Mouse (Mus musculus) heart, adult 18-20 months (tissue): ENCODE results near the gene Gm21719. TPM values are rescaled to one million over a fixed set of nuclear protein-coding genes. Genes with fewer than 3 reads are reported as not detected.
"Not testable (repeated sequence)": the region's sequence is repeated elsewhere in the genome, so short reads cannot be mapped to it uniquely, and the experiment has no call there.

ENCODE experiments used
- DNase-seq, 2 experiments: peaks; one replicate each; pipeline ENCODE4 v3.0.0; 2021 to 2022; ENCODE audit warnings: mixed read lengths in 1 of 2
- long read RNA-seq, 2 experiments: library from polyadenylated mRNA; stranded (forward); transcript quantifications; one replicate each; pipeline ENCODE4 v2.0.0; 2021
- total RNA-seq, 2 experiments: library from RNA; stranded (reverse); gene quantifications; 2 replicates each; pipeline ENCODE4 v1.2.3; 2021

Gm21719 gene
- total RNA-seq, result not detected
- long read RNA-seq, experiment 1, result 0 reads
- long read RNA-seq, experiment 2, result 0 reads

- DNase-seq, result not testable (repeated sequence)
Measured at GRCm38 (mm10) chrY:6682772-6683171, at the start of gene Gm21719. Gene Gm21719, minus strand, starts transcription at chrY:6682872.

Other genes with a start within 250 kb of the Gm21719 start
- not detected for gene Gm28919, start 99.3 kb downstream of the Gm21719 start, total RNA-seq
- gene Gm20830, start 235.4 kb upstream of the Gm21719 start, total RNA-seq, result not detected